Mouse (Mus musculus): ENCODE results near the gene Slc6a2.

GRCm38 (mm10) chr8:92921768-92922167 lies 38.1 kb upstream of the Slc6a2 start:
- TF ChIP-seq CTCF (conservative IDR thresholded peaks at IDR 0.05; ENCODE audit: low read length) (no peak), NANOG (IDR thresholded peaks at IDR 0.05; ENCODE audit: borderline replicate concordance, low read length) (no peak)
